Comparison of ENCODE assay signal across 8 mouse cellular contexts in genomic region chr2:30743265-30743846, GRCm38 (mm10).
A peak's percentile ranks its signal among the peaks of the same experiment; 100 is the strongest.
DNase-seq lines count a peak whose midpoint lies in the region; ATAC-seq and TF ChIP-seq lines count a peak whose summit lies in the region.

No protein-coding gene starts in this region.

- H3K27ac ChIP-seq in heart, embryonic 10.5 days: peak overlapping the region; percentile 89
- H3K27ac ChIP-seq in kidney, postnatal 0 days: peak overlapping the region; percentile 95
- H3K27ac ChIP-seq in neural tube, embryonic 11.5 days (ENCODE audit: low read depth, low read length): peak overlapping the region; percentile 72

- peaks cover 25% of the 10 kb centered on the region for H3K9me3 ChIP-seq in E14TG2a.4 (ENCODE audit: low read length)
- H3K9me3 ChIP-seq in heart, embryonic 10.5 days: no peaks in the 10 kb centered on the region
- no peaks in the 10 kb centered on the region for H3K9me3 ChIP-seq in kidney, postnatal 0 days (replicated peaks; ENCODE audit: low read length)
- H3K9me3 ChIP-seq in neural tube, embryonic 11.5 days (ENCODE audit: control insufficient read depth, low read length): no peaks in the 10 kb centered on the region

- H3K4me3 ChIP-seq in E14TG2a.4 (replicated peaks; ENCODE audit: low read length): peak overlapping the region; percentile 35
- H3K4me3 ChIP-seq in heart, embryonic 10.5 days: 0 out of 2 replicates have a peak overlapping the region, but pooled peaks have one; percentile 19
- no peak overlapping the region for H3K4me3 ChIP-seq in kidney, postnatal 0 days (replicated peaks; ENCODE audit: low read depth, low read length)
- no peak overlapping the region for H3K4me3 ChIP-seq in neural tube, embryonic 11.5 days (ENCODE audit: low read depth, low read length)

- peaks cover 11% of the 10 kb centered on the region; the same call in 1 of the 2 replicates for H3K27me3 ChIP-seq in E14TG2a.4 (ENCODE audit: insufficient read depth, low read length)
- H3K27me3 ChIP-seq in heart, embryonic 10.5 days (ENCODE audit: insufficient read depth, poor library complexity, severe bottlenecking): 0 out of 2 replicates have a peak, but pooled peaks cover 3% of the 10 kb centered on the region
- no peaks in the 10 kb centered on the region for H3K27me3 ChIP-seq in kidney, postnatal 0 days (ENCODE audit: insufficient read depth, low read length)
- H3K27me3 ChIP-seq in neural tube, embryonic 11.5 days (ENCODE audit: control insufficient read depth, insufficient read depth, low read length): no peaks in the 10 kb centered on the region

- TF ChIP-seq CTCF in E14TG2a.4 (conservative IDR thresholded peaks at IDR 0.05; ENCODE audit: low read length): no peak
- no peak for TF ChIP-seq CTCF in kidney, postnatal 0 days (IDR thresholded peaks at IDR 0.05; ENCODE audit: low read depth)

- WGBS in heart, embryonic 10.5 days: 33% methylated on average over 4 of the region's 4 CpGs
- 30% methylated on average over 4 of the region's 4 CpGs for WGBS in kidney, postnatal 0 days
- 35% methylated on average over 4 of the region's 4 CpGs for WGBS in neural tube, embryonic 11.5 days

- no peaks in the 10 kb centered on the region for H3K36me3 ChIP-seq in E14TG2a.4 (ENCODE audit: insufficient read depth, low read length)
- no peaks in the 10 kb centered on the region for H3K36me3 ChIP-seq in heart, embryonic 10.5 days
- H3K36me3 ChIP-seq in kidney, postnatal 0 days (ENCODE audit: insufficient read depth, low read length): no peaks in the 10 kb centered on the region
- no peaks in the 10 kb centered on the region for H3K36me3 ChIP-seq in neural tube, embryonic 11.5 days (ENCODE audit: control insufficient read depth, insufficient read depth, low read length)

- DNase-seq in adrenal gland, postnatal 36 days: peak; percentile 70 to 79
- no peak for DNase-seq in heart, embryonic 10.5 days (ENCODE audit: low spot score)
- DNase-seq in kidney, postnatal 0 days (ENCODE audit: low spot score): peak; percentile 19
- no peak for DNase-seq in neural tube, embryonic 11.5 days (ENCODE audit: low spot score)
- DNase-seq in left cerebral cortex, adult 8-10 months (ENCODE audit: low spot score in 2 of 2): no peak
- no peak for DNase-seq in ovary, postnatal 36 days (ENCODE audit: low spot score)

- H3K4me2 ChIP-seq in kidney, postnatal 0 days (ENCODE audit: low read length): no peak overlapping the region
- H3K4me2 ChIP-seq in neural tube, embryonic 11.5 days (ENCODE audit: low read depth): no peak overlapping the region; the same call in 1 of the 2 replicates

- peak; percentile 19; the same call in 1 of the 2 replicates for ATAC-seq in kidney, postnatal 0 days (replicated peaks; ENCODE audit: low FRiP score, low read depth)
- ATAC-seq in neural tube, embryonic 11.5 days (ENCODE audit: insufficient read depth, low FRiP score, low TSS enrichment): no peak
- ATAC-seq in CD4-positive, CD25-positive, alpha-beta regulatory T cell, adult 4 months: no peak

- 0 out of 2 replicates have a peak overlapping the region, but pooled peaks have one; percentile 49 for H3K9ac ChIP-seq in kidney, postnatal 0 days (ENCODE audit: low read depth, low read length)
- peak overlapping the region; percentile 51 for H3K9ac ChIP-seq in neural tube, embryonic 11.5 days (ENCODE audit: low read length)

- peaks cover 51% of the 10 kb centered on the region for H3K4me1 ChIP-seq in E14TG2a.4 (replicated peaks; ENCODE audit: low read depth, low read length)
- H3K4me1 ChIP-seq in heart, embryonic 10.5 days: peaks cover 24% of the 10 kb centered on the region
- H3K4me1 ChIP-seq in kidney, postnatal 0 days (replicated peaks; ENCODE audit: insufficient read depth, low read length): peaks cover 21% of the 10 kb centered on the region
- H3K4me1 ChIP-seq in neural tube, embryonic 11.5 days (ENCODE audit: control insufficient read depth, insufficient read depth, low read length): peaks cover 15% of the 10 kb centered on the region

Comparison
In these comparisons a context has a peak if more than half of its experiments do, and no peak if none do; other contexts are left out.
1. H3K4me3 ChIP-seq: peak in E14TG2a.4 (single experiment) and heart, embryonic 10.5 days (single experiment); none in kidney, postnatal 0 days (single experiment) and neural tube, embryonic 11.5 days (single experiment).
2. DNase-seq: peak in adrenal gland, postnatal 36 days (2 of 2) and kidney, postnatal 0 days (single experiment); none in heart, embryonic 10.5 days (single experiment), neural tube, embryonic 11.5 days (single experiment), left cerebral cortex, adult 8-10 months (0 of 2) and ovary, postnatal 36 days (single experiment).
3. Peak in every context shown above with its lines, with median percentiles within 50 percentile points of each other: H3K27ac ChIP-seq.